Mouse (Mus musculus): ENCODE results near the gene Cbx4. TPM values are rescaled to one million over a fixed set of nuclear protein-coding genes. Genes with fewer than 3 reads are reported as not detected.

Cbx4 gene
- polyA plus RNA-seq, 1 experiment from 2014 or later: 4.8 TPM

GRCm38 (mm10) chr11:119048133-119048510 lies 37.9 kb downstream of the Cbx4 start:
- H3K9ac ChIP-seq (replicated peaks; ENCODE audit: low read length): no peak overlapping the region
- ATAC-seq (replicated peaks; ENCODE audit: insufficient number of reproducible peaks, low FRiP score, low TSS enrichment, low read depth): no peak
- H3K27me3 ChIP-seq (ENCODE audit: control insufficient read depth, insufficient read depth, low read length): peaks cover 74% of the 10 kb centered on the region
- no peak overlapping the region for H3K27ac ChIP-seq (replicated peaks; ENCODE audit: low read depth, low read length)
- H3K4me2 ChIP-seq (ENCODE audit: low read depth, low read length): no peak overlapping the region
- no peak overlapping the region for H3K4me3 ChIP-seq (ENCODE audit: low read depth, low read length)
- H3K4me1 ChIP-seq (ENCODE audit: control insufficient read depth, insufficient read depth, low read length): peaks cover 9% of the 10 kb centered on the region
- WGBS: under 1% methylated on average over 13 of the region's 13 CpGs
- H3K9me3 ChIP-seq (replicated peaks; ENCODE audit: control insufficient read depth, low read length): no peaks in the 10 kb centered on the region
- no peaks in the 10 kb centered on the region for H3K36me3 ChIP-seq (replicated peaks; ENCODE audit: control insufficient read depth, insufficient read depth, low read depth, low read length)
- DNase-seq (ENCODE audit: low spot score): no peak

DNA sequence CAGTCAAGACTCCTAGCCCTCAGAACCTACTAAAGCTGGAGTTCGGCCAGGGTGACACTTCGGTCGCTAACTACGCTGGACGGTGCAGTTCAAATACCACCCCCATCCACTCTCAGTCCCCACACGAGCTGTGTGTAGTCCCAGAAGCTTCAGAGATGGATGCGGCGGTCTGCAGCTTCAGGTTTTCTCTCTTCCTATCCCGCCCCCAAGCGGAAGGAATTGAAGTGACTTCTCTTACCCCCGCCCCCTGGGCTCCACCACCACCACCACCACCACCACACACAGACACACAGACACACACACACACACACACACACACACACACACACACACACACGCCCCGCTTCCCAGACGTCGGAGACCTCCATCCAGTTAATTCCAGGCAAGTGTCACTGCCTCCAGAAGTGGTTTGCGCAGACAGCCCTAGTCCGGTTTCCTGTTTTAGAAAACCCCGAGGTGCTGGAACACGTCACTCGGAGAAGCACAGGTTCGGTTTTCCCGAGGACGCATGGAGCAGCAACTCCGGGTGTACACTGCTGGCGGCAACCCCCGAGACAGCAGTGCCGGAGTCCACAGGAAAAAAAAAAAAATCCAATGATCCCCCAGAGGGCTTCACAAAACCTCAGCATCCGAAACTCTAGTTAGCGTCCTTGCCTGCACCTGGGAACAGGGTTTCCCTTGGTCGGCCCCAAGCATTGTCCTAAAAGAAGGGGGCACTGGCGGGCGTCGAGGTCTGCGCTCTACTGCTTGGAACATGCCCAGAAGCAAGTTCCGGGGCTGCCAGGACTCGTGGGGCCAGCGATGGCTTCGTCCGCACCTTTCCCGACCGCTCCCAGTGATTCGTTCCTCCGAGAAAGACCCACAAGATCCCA lies 38.5 kb downstream of the Cbx4 start:
- H3K4me1 ChIP-seq (ENCODE audit: control insufficient read depth, insufficient read depth, low read length): peaks cover 4% of the 10 kb centered on the region
- H3K4me3 ChIP-seq (ENCODE audit: low read depth, low read length): no peak overlapping the region; the same call in 1 of the 2 replicates
- ATAC-seq (replicated peaks; ENCODE audit: insufficient number of reproducible peaks, low FRiP score, low TSS enrichment, low read depth) (no peak), DNase-seq (ENCODE audit: low spot score) (peak; percentile 77)
- H3K9ac ChIP-seq (replicated peaks; ENCODE audit: low read length): no peak overlapping the region
- under 1% methylated on average over 43 of the region's 43 CpGs for WGBS
- peak overlapping the region; percentile 60 for H3K4me2 ChIP-seq (ENCODE audit: low read depth, low read length)
- H3K9me3 ChIP-seq (replicated peaks; ENCODE audit: control insufficient read depth, low read length): no peaks in the 10 kb centered on the region
- H3K27ac ChIP-seq (replicated peaks; ENCODE audit: low read depth, low read length): no peak overlapping the region
- H3K27me3 ChIP-seq (ENCODE audit: control insufficient read depth, insufficient read depth, low read length): peaks cover 74% of the 10 kb centered on the region
- H3K36me3 ChIP-seq (replicated peaks; ENCODE audit: control insufficient read depth, insufficient read depth, low read depth, low read length): no peaks in the 10 kb centered on the region

- DNase-seq (ENCODE audit: low spot score) (peak; percentile 83), ATAC-seq (replicated peaks; ENCODE audit: insufficient number of reproducible peaks, low FRiP score, low TSS enrichment, low read depth) (no peak; the same call in 1 of the 2 replicates)
- peak overlapping the region; percentile 60 for H3K4me2 ChIP-seq (ENCODE audit: low read depth, low read length)
- H3K4me1 ChIP-seq (ENCODE audit: control insufficient read depth, insufficient read depth, low read length): peaks cover 6% of the 10 kb centered on the region
- H3K4me3 ChIP-seq (ENCODE audit: low read depth, low read length): peak overlapping the region; percentile 31
- under 1% methylated on average over 39 of the region's 39 CpGs for WGBS
- no peaks in the 10 kb centered on the region for H3K36me3 ChIP-seq (replicated peaks; ENCODE audit: control insufficient read depth, insufficient read depth, low read depth, low read length)
- peak overlapping the region; percentile 27; the same call in 1 of the 2 replicates for H3K9ac ChIP-seq (replicated peaks; ENCODE audit: low read length)
- no peak overlapping the region for H3K27ac ChIP-seq (replicated peaks; ENCODE audit: low read depth, low read length)
- H3K9me3 ChIP-seq (replicated peaks; ENCODE audit: control insufficient read depth, low read length): no peaks in the 10 kb centered on the region
- peaks cover 69% of the 10 kb centered on the region for H3K27me3 ChIP-seq (ENCODE audit: control insufficient read depth, insufficient read depth, low read length)
These were observed 39.3 kb downstream of the Cbx4 start for GRCm38 (mm10) chr11:119046601-119047245.

DNA sequence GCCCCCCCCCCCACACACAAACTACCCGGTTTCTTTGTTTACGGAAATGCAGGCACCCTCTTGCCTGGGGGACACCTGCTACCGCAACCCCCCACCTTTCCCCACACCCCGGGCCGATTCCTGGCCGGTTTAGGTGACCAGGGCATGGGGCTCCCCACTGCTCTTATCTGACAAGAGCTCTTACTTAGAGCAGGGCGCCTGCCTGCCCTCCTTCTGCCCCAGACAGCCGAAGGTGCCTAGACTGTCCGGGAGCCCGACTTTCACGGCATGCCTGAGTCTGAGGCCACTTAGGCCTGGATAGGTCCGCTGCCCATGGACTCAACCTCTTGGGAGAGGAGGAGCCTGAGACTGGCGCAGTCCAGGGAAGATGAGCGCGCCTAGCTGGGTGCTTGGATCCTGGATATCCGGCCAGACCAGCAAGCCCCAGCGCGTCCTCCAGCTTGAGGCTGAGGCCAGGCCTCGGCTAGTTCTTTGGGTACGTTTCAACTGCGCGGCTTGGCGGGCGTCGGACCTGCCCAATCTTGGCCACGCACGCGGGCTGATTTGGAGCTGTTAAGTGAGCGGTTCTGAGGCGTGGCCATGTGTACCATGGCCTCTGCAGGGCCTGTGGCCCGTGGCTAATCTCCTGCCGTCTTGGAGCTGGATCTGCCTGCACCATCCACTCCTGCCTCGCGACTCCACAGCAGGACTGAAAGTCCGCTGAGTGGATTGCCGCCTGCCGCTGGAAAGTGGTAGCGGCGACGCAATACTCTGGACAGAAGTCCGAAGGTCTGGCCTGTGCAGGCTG lies 41.3 kb downstream of the Cbx4 start:
- Histone ChIP-seq H3K4me3 (ENCODE audit: low read depth, low read length) (no peak overlapping the region), H3K4me1 (ENCODE audit: control insufficient read depth, insufficient read depth, low read length) (peaks cover 8% of the 10 kb centered on the region), H3K4me2 (ENCODE audit: low read depth, low read length) (peak overlapping the region; percentile 40), H3K9ac (replicated peaks; ENCODE audit: low read length) (peak overlapping the region; percentile 29), H3K36me3 (replicated peaks; ENCODE audit: control insufficient read depth, insufficient read depth, low read depth, low read length) (no peaks in the 10 kb centered on the region), H3K27ac (replicated peaks; ENCODE audit: low read depth, low read length) (no peak overlapping the region), H3K27me3 (ENCODE audit: control insufficient read depth, insufficient read depth, low read length) (peaks cover 52% of the 10 kb centered on the region), H3K9me3 (replicated peaks; ENCODE audit: control insufficient read depth, low read length) (no peaks in the 10 kb centered on the region)
- DNase-seq (ENCODE audit: low spot score) (peak; percentile 63), ATAC-seq (replicated peaks; ENCODE audit: insufficient number of reproducible peaks, low FRiP score, low TSS enrichment, low read depth) (no peak)
- 1% methylated on average over 39 of the region's 41 CpGs for WGBS

- peaks cover 12% of the 10 kb centered on the region for H3K4me1 ChIP-seq (ENCODE audit: control insufficient read depth, insufficient read depth, low read length)
- WGBS: 3% methylated on average over 10 of the region's 10 CpGs
- no peak overlapping the region for H3K4me3 ChIP-seq (ENCODE audit: low read depth, low read length)
- DNase-seq (ENCODE audit: low spot score): peak; percentile 88
- H3K9ac ChIP-seq (replicated peaks; ENCODE audit: low read length): no peak overlapping the region
- no peaks in the 10 kb centered on the region for H3K36me3 ChIP-seq (replicated peaks; ENCODE audit: control insufficient read depth, insufficient read depth, low read depth, low read length)
- no peak overlapping the region for H3K27ac ChIP-seq (replicated peaks; ENCODE audit: low read depth, low read length)
- H3K4me2 ChIP-seq (ENCODE audit: low read depth, low read length): peak overlapping the region; percentile 40
- H3K9me3 ChIP-seq (replicated peaks; ENCODE audit: control insufficient read depth, low read length): no peaks in the 10 kb centered on the region
- peaks cover 47% of the 10 kb centered on the region for H3K27me3 ChIP-seq (ENCODE audit: control insufficient read depth, insufficient read depth, low read length)
- no peak for ATAC-seq (replicated peaks; ENCODE audit: insufficient number of reproducible peaks, low FRiP score, low TSS enrichment, low read depth)
These were observed 42.1 kb downstream of the Cbx4 start for GRCm38 (mm10) chr11:119043761-119044550.

DNA sequence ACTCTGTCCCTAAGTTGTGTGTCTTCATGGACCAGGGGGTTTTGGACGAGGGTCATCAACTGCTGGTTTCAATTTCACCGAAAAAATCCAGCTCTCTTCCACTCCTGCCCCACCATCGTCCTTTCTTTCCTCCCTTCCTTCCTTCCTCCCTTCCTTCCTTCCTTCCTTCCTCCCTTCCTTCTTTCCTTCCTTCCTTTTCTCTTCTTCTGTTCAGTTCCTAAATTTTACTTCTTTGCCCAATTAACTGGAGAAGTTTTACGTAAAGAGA lies 42.8 kb downstream of the Cbx4 start:
- DNase-seq (ENCODE audit: low spot score) (no peak), ATAC-seq (replicated peaks; ENCODE audit: insufficient number of reproducible peaks, low FRiP score, low TSS enrichment, low read depth) (no peak)
- no peak overlapping the region for H3K4me3 ChIP-seq (ENCODE audit: low read depth, low read length)
- peaks cover 45% of the 10 kb centered on the region for H3K27me3 ChIP-seq (ENCODE audit: control insufficient read depth, insufficient read depth, low read length)
- no peaks in the 10 kb centered on the region; the same call in 1 of the 2 replicates for H3K36me3 ChIP-seq (replicated peaks; ENCODE audit: control insufficient read depth, insufficient read depth, low read depth, low read length)
- no peaks in the 10 kb centered on the region for H3K9me3 ChIP-seq (replicated peaks; ENCODE audit: control insufficient read depth, low read length)
- H3K4me2 ChIP-seq (ENCODE audit: low read depth, low read length): no peak overlapping the region
- H3K27ac ChIP-seq (replicated peaks; ENCODE audit: low read depth, low read length): 0 out of 2 replicates have a peak overlapping the region, but pooled peaks have one; percentile 38
- WGBS: 1% methylated on average over 4 of the region's 4 CpGs
- peaks cover 12% of the 10 kb centered on the region for H3K4me1 ChIP-seq (ENCODE audit: control insufficient read depth, insufficient read depth, low read length)
- H3K9ac ChIP-seq (replicated peaks; ENCODE audit: low read length): no peak overlapping the region

GRCm38 (mm10) chr11:119042466-119043272 lies 43.4 kb downstream of the Cbx4 start:
- Histone ChIP-seq H3K36me3 (replicated peaks; ENCODE audit: control insufficient read depth, insufficient read depth, low read depth, low read length) (no peaks in the 10 kb centered on the region; the same call in 1 of the 2 replicates), H3K9ac (replicated peaks; ENCODE audit: low read length) (no peak overlapping the region; the same call in 1 of the 2 replicates), H3K4me3 (ENCODE audit: low read depth, low read length) (no peak overlapping the region), H3K27me3 (ENCODE audit: control insufficient read depth, insufficient read depth, low read length) (peaks cover 44% of the 10 kb centered on the region), H3K4me2 (ENCODE audit: low read depth, low read length) (peak overlapping the region; percentile 31; the same call in 1 of the 2 replicates), H3K4me1 (ENCODE audit: control insufficient read depth, insufficient read depth, low read length) (peaks cover 12% of the 10 kb centered on the region), H3K27ac (replicated peaks; ENCODE audit: low read depth, low read length) (0 out of 2 replicates have a peak overlapping the region, but pooled peaks have one; percentile 38), H3K9me3 (replicated peaks; ENCODE audit: control insufficient read depth, low read length) (no peaks in the 10 kb centered on the region)
- peak; percentile 84 for DNase-seq (ENCODE audit: low spot score)
- ATAC-seq (replicated peaks; ENCODE audit: insufficient number of reproducible peaks, low FRiP score, low TSS enrichment, low read depth): no peak
- WGBS: under 1% methylated on average over 52 of the region's 52 CpGs

Data from embryonic facial prominence, embryonic 11.5 days (tissue).